Mouse (Mus musculus) heart, postnatal 4 days (tissue): ENCODE results near the gene Bag6. TPM values are rescaled to one million over a fixed set of nuclear protein-coding genes. Genes with fewer than 3 reads are reported as not detected.

Experiments used
- DNase-seq: peaks from one replicate; pipeline ENCODE4 v3.0.0; 2021
- total RNA-seq, 2 experiments: library from RNA; stranded (reverse); gene quantifications; 2 replicates each; pipeline ENCODE4 v1.2.3; 2021

Gene Bag6
- total RNA-seq: 100 to 1,000 TPM; 318 to 321 TPM

- DNase-seq: peak; percentile 95
Measured at GRCm38 (mm10) chr17:35134801-35135590, at the start of gene Bag6. Bag6 (plus strand) TSS chr17:35135178.

- no peak for DNase-seq
Measured at GRCm38 (mm10) chr17:35085208-35085865, 49.6 kb upstream of the Bag6 start, which contains the start of gene Ly6g6f. Ly6g6f (minus strand) TSS chr17:35085610.

GRCm38 (mm10) chr17:35088151-35088550, 46.8 kb upstream of the Bag6 start:
- DNase-seq: no peak

GRCm38 (mm10) chr17:35088825-35089644, 45.9 kb upstream of the Bag6 start, which contains the start of gene Abhd16a:
Abhd16a (plus strand) TSS chr17:35089263.
- DNase-seq: peak; percentile 95

- DNase-seq: no peak
Measured at GRCm38 (mm10) chr17:35090166-35090932, 44.6 kb upstream of the Bag6 start.

GRCm38 (mm10) chr17:35092403-35093198, 42.4 kb upstream of the Bag6 start:
- DNase-seq: no peak

GRCm38 (mm10) chr17:35094475-35095365, 40.3 kb upstream of the Bag6 start:
- DNase-seq: no peak

GRCm38 (mm10) chr17:35096597-35096996, 38.4 kb upstream of the Bag6 start:
- DNase-seq: no peak

- peak; percentile 58 for DNase-seq
Measured at GRCm38 (mm10) chr17:35097164-35097655, 37.8 kb upstream of the Bag6 start.

- DNase-seq: no peak
Measured at GRCm38 (mm10) chr17:35100196-35100765, 34.7 kb upstream of the Bag6 start.

- DNase-seq: no peak
Measured at GRCm38 (mm10) chr17:35101161-35101560, 33.8 kb upstream of the Bag6 start.

- no peak for DNase-seq
Measured at GRCm38 (mm10) chr17:35102299-35102698, 32.7 kb upstream of the Bag6 start.

- no peak for DNase-seq
Measured at GRCm38 (mm10) chr17:35103221-35103690, 31.7 kb upstream of the Bag6 start.

GRCm38 (mm10) chr17:35104079-35104478, 30.9 kb upstream of the Bag6 start:
- no peak for DNase-seq

- no peak for DNase-seq
Measured at GRCm38 (mm10) chr17:35104754-35105153, 30.2 kb upstream of the Bag6 start.

- DNase-seq: peak; percentile 49
Measured at GRCm38 (mm10) chr17:35105740-35106389, 29.1 kb upstream of the Bag6 start.

- no peak for DNase-seq
Measured at GRCm38 (mm10) chr17:35106522-35106921, 28.5 kb upstream of the Bag6 start.

- no peak for DNase-seq
Measured at GRCm38 (mm10) chr17:35108097-35108496, 26.9 kb upstream of the Bag6 start, which contains the start of gene Ly6g5c. Ly6g5c (plus strand) TSS chr17:35108279.

GRCm38 (mm10) chr17:35111774-35112173, 23.2 kb upstream of the Bag6 start:
- DNase-seq: no peak
